Mouse (Mus musculus) midbrain, embryonic 11.5 days (tissue): Measurements from ENCODE around the gene Gm3417. TPM values are rescaled to one million over a fixed set of nuclear protein-coding genes. Genes with fewer than 3 reads are reported as not detected.

Source experiments
- polyA plus RNA-seq: library from polyadenylated mRNA; unstranded; fragments of >200 nt; fragmentation: Nextera tagmentation; extraction: Ambion mirVana; gene quantifications from 2 replicates; pipeline ENCODE4 v1.2.1, GENCODE M21; 2014

Gene Gm3417
- polyA plus RNA-seq, 1 experiment from 2014 or later = 1.4 TPM

Other genes starting within 250 kb of the Gm3417 start
- 5.1 and 8.2 TPM in 2 replicates for gene Wdr27, start 35.6 kb downstream of the Gm3417 start, polyA plus RNA-seq
- gene 1600012H06Rik, start 35.6 kb downstream of the Gm3417 start, polyA plus RNA-seq = 33.3 and 36.0 TPM in 2 replicates
- 30.0 and 31.3 TPM in 2 replicates for gene Phf10, start 17.5 kb downstream of the Gm3417 start, polyA plus RNA-seq
- gene 9030025P20Rik, start 322 bp downstream of the Gm3417 start, polyA plus RNA-seq = 10.1 and 12.5 TPM in 2 replicates
- 8.0 and 10.3 TPM in 2 replicates for gene Gm3435, start 31.4 kb upstream of the Gm3417 start, polyA plus RNA-seq
- 69.3 and 83.2 TPM in 2 replicates for gene Ermard, start 62.4 kb upstream of the Gm3417 start, polyA plus RNA-seq
- gene Tcte3, start 62.7 kb upstream of the Gm3417 start, polyA plus RNA-seq = 0.68 TPM in 1 of 2 replicates, not detected in the other
- 3.8 and 4.6 TPM in 2 replicates for gene Gm3448, start 62.7 kb upstream of the Gm3417 start, polyA plus RNA-seq